Mouse (Mus musculus): Measurements from ENCODE around the gene Pld6. TPM values are rescaled to one million over a fixed set of nuclear protein-coding genes. Genes with fewer than 3 reads are reported as not detected.
"Not testable (repeated sequence)": the region's sequence is repeated elsewhere in the genome, so short reads cannot be mapped to it uniquely, and the experiment has no call there.

Pld6 gene
- total and polyA plus RNA-seq, 2 experiments from 2014 or later, result 10.9 to 24.6 TPM

GRCm38 (mm10) chr11:59741915-59742314, 45.5 kb downstream of the Pld6 start:
- Histone ChIP-seq H3K27me3 (ENCODE audit: insufficient read depth, low read length) (no peaks in the 10 kb centered on the region), H3K4me1 (ENCODE audit: insufficient read depth, low read length) (no peaks in the 10 kb centered on the region), H3K9ac (replicated peaks; ENCODE audit: low read length) (no peak overlapping the region), H3K9me3 (ENCODE audit: low read length) (no peaks in the 10 kb centered on the region), H3K27ac (no peak overlapping the region), H3K36me3 (ENCODE audit: insufficient read depth, low read length) (peaks cover 76% of the 10 kb centered on the region), H3K4me2 (ENCODE audit: low read depth, low read length) (no peak overlapping the region), H3K4me3 (ENCODE audit: low read length) (no peak overlapping the region)
- no peak for TF ChIP-seq CTCF (IDR thresholded peaks at IDR 0.05; ENCODE audit: low read depth)
- DNase-seq (ENCODE audit: low spot score) (no peak), ATAC-seq (no peak)
- 96% methylated on average over 5 of the region's 5 CpGs for WGBS

GRCm38 (mm10) chr11:59739996-59740395, 47.4 kb downstream of the Pld6 start:
- TF ChIP-seq CTCF (IDR thresholded peaks at IDR 0.05; ENCODE audit: low read depth), result no peak
- 89% methylated on average over 2 of the region's 2 CpGs for WGBS
- Histone ChIP-seq H3K4me1 (ENCODE audit: insufficient read depth, low read length) (no peaks in the 10 kb centered on the region), H3K36me3 (ENCODE audit: insufficient read depth, low read length) (peaks cover 70% of the 10 kb centered on the region), H3K4me2 (ENCODE audit: low read depth, low read length) (no peak overlapping the region), H3K4me3 (ENCODE audit: low read length) (no peak overlapping the region), H3K9ac (replicated peaks; ENCODE audit: low read length) (no peak overlapping the region), H3K27me3 (ENCODE audit: insufficient read depth, low read length) (no peaks in the 10 kb centered on the region), H3K27ac (no peak overlapping the region), H3K9me3 (ENCODE audit: low read length) (no peaks in the 10 kb centered on the region)
- DNase-seq (ENCODE audit: low spot score) (no peak), ATAC-seq (no peak)

GRCm38 (mm10) chr11:59737250-59737649, 50.2 kb downstream of the Pld6 start:
- no peak for DNase-seq (ENCODE audit: low spot score)
- 95% methylated on average over 12 of the region's 12 CpGs for WGBS
- peaks cover 47% of the 10 kb centered on the region for H3K36me3 ChIP-seq (ENCODE audit: insufficient read depth, low read length)

GRCm38 (mm10) chr11:59735938-59736337, 51.5 kb downstream of the Pld6 start:
- H3K4me1 ChIP-seq (ENCODE audit: insufficient read depth, low read length), result not testable (repeated sequence)

More at GRCm38 (mm10) chr11:59737250-59737649, 50.2 kb downstream of the Pld6 start:
- Histone ChIP-seq H3K9me3 (ENCODE audit: low read length) (no peaks in the 10 kb centered on the region), H3K27me3 (ENCODE audit: insufficient read depth, low read length) (no peaks in the 10 kb centered on the region), H3K4me2 (ENCODE audit: low read depth, low read length) (no peak overlapping the region), H3K9ac (replicated peaks; ENCODE audit: low read length) (no peak overlapping the region), H3K4me1 (ENCODE audit: insufficient read depth, low read length) (no peaks in the 10 kb centered on the region), H3K4me3 (ENCODE audit: low read length) (no peak overlapping the region), H3K27ac (no peak overlapping the region)
- TF ChIP-seq CTCF (IDR thresholded peaks at IDR 0.05; ENCODE audit: low read depth), result no peak
- ATAC-seq, result no peak

GRCm38 (mm10) chr11:59734335-59734734, 53.1 kb downstream of the Pld6 start:
- no peak for ATAC-seq
- H3K4me1 ChIP-seq (ENCODE audit: insufficient read depth, low read length), result no peaks in the 10 kb centered on the region; the same call in 1 of the 2 replicates
- no peak for DNase-seq (ENCODE audit: low spot score)
- H3K36me3 ChIP-seq (ENCODE audit: insufficient read depth, low read length), result peaks cover 21% of the 10 kb centered on the region
- H3K9me3 ChIP-seq (ENCODE audit: low read length), result no peaks in the 10 kb centered on the region
- WGBS, result 90% methylated on average over 1 of the region's 1 CpGs
- H3K4me3 ChIP-seq (ENCODE audit: low read length), result no peak overlapping the region
- H3K27ac ChIP-seq, result no peak overlapping the region
- no peak overlapping the region for H3K4me2 ChIP-seq (ENCODE audit: low read depth, low read length)
- H3K27me3 ChIP-seq (ENCODE audit: insufficient read depth, low read length), result no peaks in the 10 kb centered on the region
- no peak overlapping the region for H3K9ac ChIP-seq (replicated peaks; ENCODE audit: low read length)
- no peak for TF ChIP-seq CTCF (IDR thresholded peaks at IDR 0.05; ENCODE audit: low read depth)

More at GRCm38 (mm10) chr11:59735938-59736337, 51.5 kb downstream of the Pld6 start:
- H3K27ac ChIP-seq; H3K27me3 ChIP-seq (ENCODE audit: insufficient read depth, low read length); ATAC-seq; DNase-seq (ENCODE audit: low spot score); H3K4me2 ChIP-seq (ENCODE audit: low read depth, low read length); H3K9me3 ChIP-seq (ENCODE audit: low read length); H3K9ac ChIP-seq (replicated peaks; ENCODE audit: low read length); H3K4me3 ChIP-seq (ENCODE audit: low read length): not testable (repeated sequence)
- peaks cover 34% of the 10 kb centered on the region for H3K36me3 ChIP-seq (ENCODE audit: insufficient read depth, low read length)
- WGBS, result 76% methylated on average over 4 of the region's 4 CpGs

Other genes with a start within 250 kb of the Pld6 start
- 0.29 and 0.31 TPM in 2 replicates for gene Nlrp3, start 246.1 kb downstream of the Pld6 start, total RNA-seq (2014; rRNA removed)
- gene Nlrp3, start 246.1 kb downstream of the Pld6 start, polyA plus RNA-seq (2015; fragmentation: Nextera tagmentation; extraction: Ambion mirVana), result 0.13 and 0.23 TPM in 2 replicates
- not detected in 2 replicates for gene Olfr222, start 211.4 kb downstream of the Pld6 start, total RNA-seq (2014; rRNA removed)
- not detected in 2 replicates for gene Olfr222, start 211.4 kb downstream of the Pld6 start, polyA plus RNA-seq (2015; fragmentation: Nextera tagmentation; extraction: Ambion mirVana)
- not detected in 2 replicates for gene Olfr223, start 194.4 kb downstream of the Pld6 start, total RNA-seq (2014; rRNA removed)
- gene Olfr223, start 194.4 kb downstream of the Pld6 start, polyA plus RNA-seq (2015; fragmentation: Nextera tagmentation; extraction: Ambion mirVana), result not detected in 2 replicates
- gene Mprip, start 126.3 kb downstream of the Pld6 start, total RNA-seq (2014; rRNA removed), result 149 and 178 TPM in 2 replicates
- gene Mprip, start 126.3 kb downstream of the Pld6 start, polyA plus RNA-seq (2015; fragmentation: Nextera tagmentation; extraction: Ambion mirVana), result 54.7 and 57.8 TPM in 2 replicates
- 42.8 and 43.5 TPM in 2 replicates for gene Flcn, start 22.4 kb upstream of the Pld6 start, total RNA-seq (2014; rRNA removed)
- gene Flcn, start 22.4 kb upstream of the Pld6 start, polyA plus RNA-seq (2015; fragmentation: Nextera tagmentation; extraction: Ambion mirVana), result 28.4 and 28.8 TPM in 2 replicates
- gene Nt5m, start 51.8 kb upstream of the Pld6 start, total RNA-seq (2014; rRNA removed), result 85.4 and 101 TPM in 2 replicates
- gene Nt5m, start 51.8 kb upstream of the Pld6 start, polyA plus RNA-seq (2015; fragmentation: Nextera tagmentation; extraction: Ambion mirVana), result 88.4 and 89.1 TPM in 2 replicates
- gene Cops3, start 52.2 kb upstream of the Pld6 start, total RNA-seq (2014; rRNA removed), result 96.0 and 105 TPM in 2 replicates
- 153 and 158 TPM in 2 replicates for gene Cops3, start 52.2 kb upstream of the Pld6 start, polyA plus RNA-seq (2015; fragmentation: Nextera tagmentation; extraction: Ambion mirVana)
- 25.7 and 34.1 TPM in 2 replicates for gene Med9, start 160.6 kb upstream of the Pld6 start, total RNA-seq (2014; rRNA removed)
- 39.7 and 41.8 TPM in 2 replicates for gene Med9, start 160.6 kb upstream of the Pld6 start, polyA plus RNA-seq (2015; fragmentation: Nextera tagmentation; extraction: Ambion mirVana)
- 0.10 and 0.47 TPM in 2 replicates for gene Rasd1, start 177.3 kb upstream of the Pld6 start, total RNA-seq (2014; rRNA removed)
- gene Rasd1, start 177.3 kb upstream of the Pld6 start, polyA plus RNA-seq (2015; fragmentation: Nextera tagmentation; extraction: Ambion mirVana), result 2.0 and 2.3 TPM in 2 replicates

Measured in hindbrain, postnatal 0 days (tissue).